10 mouse cellular contexts compared by ENCODE assay signal in the genomic region with DNA sequence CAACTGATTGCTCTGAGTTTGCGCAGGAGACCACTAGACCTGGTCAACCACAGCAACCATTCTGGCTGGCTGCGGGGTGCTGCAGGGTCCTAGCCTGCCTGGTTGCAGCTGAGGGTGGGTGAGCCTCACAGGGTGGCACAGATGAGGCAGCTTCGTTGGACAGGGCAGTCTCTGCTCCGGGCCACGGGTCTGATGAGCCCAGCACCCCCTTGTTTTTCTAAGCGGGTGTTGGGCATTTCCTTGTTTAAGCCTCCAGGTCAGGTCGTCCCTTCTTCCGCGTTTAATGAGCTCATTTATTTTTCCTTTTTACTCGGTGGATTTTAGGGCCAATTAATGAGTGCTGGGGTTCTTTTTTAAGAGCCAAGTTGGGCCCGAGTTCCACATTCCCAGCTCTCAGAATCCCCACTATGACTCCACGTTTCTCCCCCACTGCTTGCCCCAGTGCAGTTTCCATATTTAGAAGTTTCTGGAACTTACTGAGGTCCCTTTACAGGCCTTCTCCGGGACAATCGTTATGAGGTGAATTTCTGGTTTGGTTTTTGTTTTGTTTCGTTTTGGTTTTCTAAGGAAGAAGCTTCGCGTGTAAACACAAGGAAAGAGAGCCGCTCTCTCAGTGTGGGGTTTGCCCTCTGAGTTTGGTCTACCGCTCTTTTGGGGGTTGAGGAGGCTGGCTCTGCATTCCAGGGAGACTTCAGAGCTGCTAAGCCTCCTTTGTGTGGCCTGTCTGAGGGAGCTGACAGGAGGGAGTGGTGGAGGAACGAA. TPM values are rescaled to one million over a fixed set of nuclear protein-coding genes. Genes with fewer than 3 reads are reported as not detected.
DNase-seq lines count a peak whose midpoint lies in the region; ATAC-seq and TF ChIP-seq lines count a peak whose summit lies in the region.
"Had no signal": no experiment of that assay in that cellular context is flagged by ENCODE, and none has a peak within 500 bp of the region (broad histone marks: within the 10 kb centered on the region; RNA-seq: fewer than 3 reads in every experiment).

No protein-coding gene starts in this region.

- H3K27ac ChIP-seq in hindbrain, embryonic 10.5 days: 0 out of 2 replicates have a peak overlapping the region, but pooled peaks have one; percentile 40
- H3K27ac ChIP-seq in hindbrain, postnatal 0 days: no peak overlapping the region
- H3K27ac ChIP-seq in midbrain, embryonic 11.5 days (ENCODE audit: low read depth, low read length): no peak overlapping the region
- H3K27ac ChIP-seq in midbrain, embryonic 15.5 days: no peak overlapping the region
- H3K27ac ChIP-seq in forebrain, embryonic 11.5 days (ENCODE audit: low read depth, low read length): no peak overlapping the region
- no peak overlapping the region; the same call in 1 of the 2 replicates for H3K27ac ChIP-seq in lung, postnatal 0 days (ENCODE audit: low read length)
- H3K27ac ChIP-seq: macrophage had no signal

- TF ChIP-seq CTCF in hindbrain, postnatal 0 days (IDR thresholded peaks at IDR 0.05; ENCODE audit: low read depth): no peak
- TF ChIP-seq CTCF in lung, postnatal 0 days (IDR thresholded peaks at IDR 0.05): no peak

- ATAC-seq in hindbrain, postnatal 0 days: no peak
- no peak for ATAC-seq in midbrain, embryonic 11.5 days (ENCODE audit: low FRiP score)
- no peak for ATAC-seq in midbrain, embryonic 15.5 days (replicated peaks)
- ATAC-seq in forebrain, embryonic 11.5 days (replicated peaks; ENCODE audit: low FRiP score): peak; percentile 27
- ATAC-seq in lung, postnatal 0 days: peak; percentile 2; the same call in 1 of the 2 replicates
- ATAC-seq in activated CD4-positive, CD25-positive, alpha-beta regulatory T cell, adult 4 months: no peak

- H3K27me3 ChIP-seq in hindbrain, embryonic 10.5 days (ENCODE audit: insufficient read depth, poor library complexity, severe bottlenecking): peaks cover 15% of the 10 kb centered on the region
- no peaks in the 10 kb centered on the region for H3K27me3 ChIP-seq in hindbrain, postnatal 0 days (ENCODE audit: insufficient read depth, low read length)
- H3K27me3 ChIP-seq in midbrain, embryonic 11.5 days (ENCODE audit: control insufficient read depth, insufficient read depth, low read length): 0 out of 2 replicates have a peak, but pooled peaks cover 2% of the 10 kb centered on the region
- H3K27me3 ChIP-seq in midbrain, embryonic 15.5 days (replicated peaks): no peaks in the 10 kb centered on the region
- H3K27me3 ChIP-seq in forebrain, embryonic 11.5 days (ENCODE audit: control insufficient read depth, insufficient read depth, low read length): no peaks in the 10 kb centered on the region
- H3K27me3 ChIP-seq in lung, postnatal 0 days (replicated peaks; ENCODE audit: insufficient read depth, low read length): no peaks in the 10 kb centered on the region

- no peaks in the 10 kb centered on the region for H3K9me3 ChIP-seq in hindbrain, embryonic 10.5 days
- no peaks in the 10 kb centered on the region for H3K9me3 ChIP-seq in hindbrain, postnatal 0 days (ENCODE audit: low read length)
- no peaks in the 10 kb centered on the region for H3K9me3 ChIP-seq in midbrain, embryonic 11.5 days (ENCODE audit: control insufficient read depth, low read length)
- H3K9me3 ChIP-seq in midbrain, embryonic 15.5 days: no peaks in the 10 kb centered on the region
- H3K9me3 ChIP-seq in forebrain, embryonic 11.5 days (ENCODE audit: control insufficient read depth, low read length): no peaks in the 10 kb centered on the region
- no peaks in the 10 kb centered on the region for H3K9me3 ChIP-seq in lung, postnatal 0 days (ENCODE audit: low read length)

- H3K4me2 ChIP-seq in hindbrain, postnatal 0 days (ENCODE audit: low read depth, low read length): no peak overlapping the region
- no peak overlapping the region for H3K4me2 ChIP-seq in midbrain, embryonic 11.5 days
- H3K4me2 ChIP-seq in midbrain, embryonic 15.5 days: no peak overlapping the region
- H3K4me2 ChIP-seq in forebrain, embryonic 11.5 days (ENCODE audit: low read depth, low read length, severe bottlenecking): no peak overlapping the region; the same call in 1 of the 2 replicates
- H3K4me2 ChIP-seq in lung, postnatal 0 days (replicated peaks; ENCODE audit: low read depth, low read length): peak overlapping the region; percentile 25

- peak; percentile 6 for DNase-seq in hindbrain, embryonic 10.5 days (ENCODE audit: low spot score)
- DNase-seq in hindbrain, postnatal 0 days (ENCODE audit: low spot score): no peak
- peak; percentile 91 for DNase-seq in midbrain, embryonic 11.5 days (ENCODE audit: low spot score, missing footprints)
- peak; percentile 55 for DNase-seq in forebrain, embryonic 11.5 days (ENCODE audit: low spot score)
- DNase-seq in lung, postnatal 0 days (ENCODE audit: low spot score): no peak
- no peak for DNase-seq in ovary, adult 18-20 months (ENCODE audit: low spot score)

- no peak overlapping the region for H3K4me3 ChIP-seq in hindbrain, embryonic 10.5 days
- no peak overlapping the region for H3K4me3 ChIP-seq in hindbrain, postnatal 0 days (ENCODE audit: low read length)
- no peak overlapping the region for H3K4me3 ChIP-seq in midbrain, embryonic 11.5 days (ENCODE audit: low read depth, low read length)
- no peak overlapping the region for H3K4me3 ChIP-seq in midbrain, embryonic 15.5 days
- no peak overlapping the region for H3K4me3 ChIP-seq in forebrain, embryonic 11.5 days (ENCODE audit: low read depth, low read length)
- no peak overlapping the region for H3K4me3 ChIP-seq in lung, postnatal 0 days (ENCODE audit: low read depth, low read length)

- H3K4me1 ChIP-seq in hindbrain, embryonic 10.5 days (replicated peaks): peaks cover 15% of the 10 kb centered on the region
- H3K4me1 ChIP-seq in hindbrain, postnatal 0 days (ENCODE audit: insufficient read depth, low read length): no peaks in the 10 kb centered on the region
- no peaks in the 10 kb centered on the region for H3K4me1 ChIP-seq in midbrain, embryonic 11.5 days (ENCODE audit: control insufficient read depth, insufficient read depth, low read length)
- peaks cover 3% of the 10 kb centered on the region; the same call in 1 of the 2 replicates for H3K4me1 ChIP-seq in midbrain, embryonic 15.5 days
- H3K4me1 ChIP-seq in forebrain, embryonic 11.5 days (replicated peaks; ENCODE audit: control insufficient read depth, insufficient read depth, low read length): peaks cover 2% of the 10 kb centered on the region; the same call in 1 of the 2 replicates
- H3K4me1 ChIP-seq in lung, postnatal 0 days (ENCODE audit: insufficient read depth, low read depth, low read length): 0 out of 2 replicates have a peak, but pooled peaks cover 3% of the 10 kb centered on the region

- no peak for TF ChIP-seq EP300 in lung, postnatal 0 days (IDR thresholded peaks at IDR 0.05)

- no peaks in the 10 kb centered on the region for H3K36me3 ChIP-seq in hindbrain, embryonic 10.5 days
- H3K36me3 ChIP-seq in hindbrain, postnatal 0 days (ENCODE audit: insufficient read depth, low read length): no peaks in the 10 kb centered on the region
- H3K36me3 ChIP-seq in midbrain, embryonic 11.5 days (ENCODE audit: control insufficient read depth, insufficient read depth, low read length): no peaks in the 10 kb centered on the region
- no peaks in the 10 kb centered on the region for H3K36me3 ChIP-seq in midbrain, embryonic 15.5 days (replicated peaks)
- H3K36me3 ChIP-seq in forebrain, embryonic 11.5 days (ENCODE audit: control insufficient read depth, insufficient read depth, low read length): no peaks in the 10 kb centered on the region
- H3K36me3 ChIP-seq in lung, postnatal 0 days (ENCODE audit: insufficient read depth, low read length): no peaks in the 10 kb centered on the region

- no peak overlapping the region for H3K9ac ChIP-seq in hindbrain, postnatal 0 days (replicated peaks; ENCODE audit: low read length)
- H3K9ac ChIP-seq in midbrain, embryonic 11.5 days (ENCODE audit: low read length): no peak overlapping the region
- no peak overlapping the region for H3K9ac ChIP-seq in midbrain, embryonic 15.5 days
- H3K9ac ChIP-seq in forebrain, embryonic 11.5 days (ENCODE audit: low read length): no peak overlapping the region
- no peak overlapping the region for H3K9ac ChIP-seq in lung, postnatal 0 days (replicated peaks; ENCODE audit: low read depth)

- 51% methylated on average over 20 of the region's 20 CpGs for WGBS in hindbrain, embryonic 10.5 days
- 46% methylated on average over 20 of the region's 20 CpGs for WGBS in hindbrain, postnatal 0 days
- 46% methylated on average over 20 of the region's 20 CpGs for WGBS in midbrain, embryonic 11.5 days
- WGBS in midbrain, embryonic 15.5 days: 44% methylated on average over 20 of the region's 20 CpGs
- 25% methylated on average over 20 of the region's 20 CpGs for WGBS in forebrain, embryonic 11.5 days
- 34% methylated on average over 20 of the region's 20 CpGs for WGBS in lung, postnatal 0 days

RNA-seq across cellular contexts. Expression of gene Mrpl19, which starts 24.5 kb away (rescaled TPM):
- polyA plus RNA-seq in hindbrain, embryonic 10.5 days (2016; fragmentation: Nextera tagmentation; extraction: Ambion mirVana): 59.2 and 62.2 TPM in 2 replicates
- 4.3 and 5.2 TPM in 2 replicates for total RNA-seq in hindbrain, postnatal 0 days (2014; rRNA removed)
- polyA plus RNA-seq in hindbrain, postnatal 0 days (2015; fragmentation: Nextera tagmentation; extraction: Ambion mirVana): 31.9 and 36.4 TPM in 2 replicates
- 63.0 and 64.2 TPM in 2 replicates for polyA plus RNA-seq in midbrain, embryonic 11.5 days (2014; fragmentation: Nextera tagmentation; extraction: Ambion mirVana)
- 35.1 and 40.4 TPM in 2 replicates for polyA plus RNA-seq in midbrain, embryonic 15.5 days (2015; fragmentation: Nextera tagmentation; extraction: Ambion mirVana)
- 58.9 and 59.6 TPM in 2 replicates for polyA plus RNA-seq in forebrain, embryonic 11.5 days (2014; fragmentation: Nextera tagmentation; extraction: Ambion mirVana)
- 13.6 and 15.8 TPM in 2 replicates for polyA plus RNA-seq in lung, postnatal 0 days (2015; fragmentation: Nextera tagmentation; extraction: Ambion mirVana)
- 10 to 100 TPM; 60.7 to 81.2 TPM for polyA plus RNA-seq in activated CD4-positive, CD25-positive, alpha-beta regulatory T cell, adult 4 months (2017; shearing (Covaris generic))

RNA-seq across cellular contexts. Expression of gene Eva1a, which starts 50.6 kb away (rescaled TPM):
- polyA plus RNA-seq in hindbrain, embryonic 10.5 days (2016; fragmentation: Nextera tagmentation; extraction: Ambion mirVana): 3.2 and 3.3 TPM in 2 replicates
- 1.2 and 2.8 TPM in 2 replicates for total RNA-seq in hindbrain, postnatal 0 days (2014; rRNA removed)
- 1.8 and 2.1 TPM in 2 replicates for polyA plus RNA-seq in hindbrain, postnatal 0 days (2015; fragmentation: Nextera tagmentation; extraction: Ambion mirVana)
- 2.4 and 2.7 TPM in 2 replicates for polyA plus RNA-seq in midbrain, embryonic 11.5 days (2014; fragmentation: Nextera tagmentation; extraction: Ambion mirVana)
- 0.63 and 0.77 TPM in 2 replicates for polyA plus RNA-seq in midbrain, embryonic 15.5 days (2015; fragmentation: Nextera tagmentation; extraction: Ambion mirVana)
- polyA plus RNA-seq in forebrain, embryonic 11.5 days (2014; fragmentation: Nextera tagmentation; extraction: Ambion mirVana): 2.7 and 3.7 TPM in 2 replicates
- 29.5 and 32.0 TPM in 2 replicates for polyA plus RNA-seq in lung, postnatal 0 days (2015; fragmentation: Nextera tagmentation; extraction: Ambion mirVana)
- polyA plus RNA-seq in activated CD4-positive, CD25-positive, alpha-beta regulatory T cell, adult 4 months (2017; shearing (Covaris generic)): not detected
- total RNA-seq: neutrophil, adult 5-6 weeks had no signal
- polyA plus RNA-seq: macrophage had no signal

Comparison
In these comparisons a context has a peak if more than half of its experiments do, and no peak if none do; other contexts are left out.
1. DNase-seq: peak in hindbrain, embryonic 10.5 days (single experiment), midbrain, embryonic 11.5 days (single experiment) and forebrain, embryonic 11.5 days (single experiment); none in hindbrain, postnatal 0 days (single experiment), lung, postnatal 0 days (single experiment) and ovary, adult 18-20 months (single experiment).
2. ATAC-seq: peak in forebrain, embryonic 11.5 days (single experiment) and lung, postnatal 0 days (single experiment); none in hindbrain, postnatal 0 days (single experiment), midbrain, embryonic 11.5 days (single experiment), midbrain, embryonic 15.5 days (single experiment) and activated CD4-positive, CD25-positive, alpha-beta regulatory T cell, adult 4 months (single experiment).